Mouse (Mus musculus): ENCODE results near the gene Adamts8. TPM values are rescaled to one million over a fixed set of nuclear protein-coding genes. Genes with fewer than 3 reads are reported as not detected.

Gene Adamts8
- polyA plus RNA-seq, 1 experiment from 2014 or later: 8.8 TPM

DNA sequence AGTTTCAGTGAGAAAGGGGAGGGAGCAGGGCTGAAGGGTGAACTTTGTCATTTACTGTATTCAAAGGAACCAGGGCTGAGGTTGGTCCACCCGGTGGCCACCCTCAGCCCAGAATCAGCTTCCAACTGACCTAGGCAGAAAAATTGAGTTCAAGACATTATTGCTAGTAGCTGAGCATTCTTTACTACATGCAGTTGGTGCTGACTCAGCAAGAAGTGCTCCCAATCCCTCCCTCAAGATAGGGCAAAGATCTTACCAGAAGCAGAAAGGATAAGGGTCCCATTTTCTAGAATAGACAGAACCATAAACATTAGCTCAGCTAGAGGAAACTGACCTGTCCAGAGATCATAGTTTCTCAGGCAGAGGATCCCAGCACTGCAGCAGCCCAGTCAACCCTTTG, 1.9 kb downstream of the Adamts8 start:
- H3K4me1 ChIP-seq (replicated peaks; ENCODE audit: control insufficient read depth, insufficient read depth): no peaks in the 10 kb centered on the region
- H3K36me3 ChIP-seq (ENCODE audit: control insufficient read depth, insufficient read depth, low read length): no peaks in the 10 kb centered on the region
- TF ChIP-seq EP300 (optimal IDR thresholded peaks at IDR 0.05) (no peak), CTCF (IDR thresholded peaks at IDR 0.05; ENCODE audit: low read depth) (no peak)
- H3K9ac ChIP-seq (ENCODE audit: low read length): no peak overlapping the region; the same call in 1 of the 2 replicates
- H3K9me3 ChIP-seq (ENCODE audit: control insufficient read depth, low read length): no peaks in the 10 kb centered on the region
- ATAC-seq (ENCODE audit: low FRiP score, low TSS enrichment) (no peak), DNase-seq (ENCODE audit: low spot score) (no peak)
- no peak overlapping the region for H3K27ac ChIP-seq (replicated peaks)
- peaks cover 3% of the 10 kb centered on the region; the same call in 1 of the 2 replicates for H3K27me3 ChIP-seq (ENCODE audit: control insufficient read depth, insufficient read depth, low read length)
- H3K4me3 ChIP-seq (ENCODE audit: low read depth, low read length): peak overlapping the region; percentile 60
- H3K4me2 ChIP-seq (replicated peaks; ENCODE audit: low read depth): peak overlapping the region; percentile 95
- WGBS: 20% methylated on average over 1 of the region's 1 CpGs

DNA sequence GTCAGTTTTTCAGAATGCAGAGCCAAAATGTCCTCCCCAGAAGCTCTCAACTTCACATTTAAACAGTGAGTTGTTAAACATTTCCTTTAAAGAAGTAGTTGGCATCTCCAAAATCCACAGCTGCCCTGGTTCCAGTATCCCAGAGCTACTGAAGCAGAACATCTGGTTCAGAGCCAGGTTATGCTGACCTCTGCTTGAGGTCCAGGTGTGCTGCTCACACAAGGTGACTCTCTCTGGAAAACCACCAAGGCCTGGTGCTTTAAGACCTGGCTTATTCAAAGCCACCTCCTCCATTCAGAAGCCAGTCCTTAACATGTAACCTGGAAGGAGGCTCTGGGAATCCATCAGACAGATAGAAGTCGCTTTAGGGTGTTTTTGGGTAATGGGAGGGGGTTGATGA, 2.9 kb downstream of the Adamts8 start:
- DNase-seq (ENCODE audit: low spot score): no peak
- H3K4me2 ChIP-seq (replicated peaks; ENCODE audit: low read depth): no peak overlapping the region
- H3K4me1 ChIP-seq (replicated peaks; ENCODE audit: control insufficient read depth, insufficient read depth): no peaks in the 10 kb centered on the region
- H3K27ac ChIP-seq (replicated peaks): no peak overlapping the region
- no peak overlapping the region for H3K4me3 ChIP-seq (ENCODE audit: low read depth, low read length)
- H3K9ac ChIP-seq (ENCODE audit: low read length): no peak overlapping the region
- WGBS: 65% methylated on average over 1 of the region's 1 CpGs
- peaks cover 3% of the 10 kb centered on the region; the same call in 1 of the 2 replicates for H3K27me3 ChIP-seq (ENCODE audit: control insufficient read depth, insufficient read depth, low read length)
- TF ChIP-seq EP300 (optimal IDR thresholded peaks at IDR 0.05): no peak
- TF ChIP-seq CTCF (IDR thresholded peaks at IDR 0.05; ENCODE audit: low read depth): no peak
- no peaks in the 10 kb centered on the region for H3K36me3 ChIP-seq (ENCODE audit: control insufficient read depth, insufficient read depth, low read length)
- no peaks in the 10 kb centered on the region for H3K9me3 ChIP-seq (ENCODE audit: control insufficient read depth, low read length)
- ATAC-seq (ENCODE audit: low FRiP score, low TSS enrichment): no peak

DNA sequence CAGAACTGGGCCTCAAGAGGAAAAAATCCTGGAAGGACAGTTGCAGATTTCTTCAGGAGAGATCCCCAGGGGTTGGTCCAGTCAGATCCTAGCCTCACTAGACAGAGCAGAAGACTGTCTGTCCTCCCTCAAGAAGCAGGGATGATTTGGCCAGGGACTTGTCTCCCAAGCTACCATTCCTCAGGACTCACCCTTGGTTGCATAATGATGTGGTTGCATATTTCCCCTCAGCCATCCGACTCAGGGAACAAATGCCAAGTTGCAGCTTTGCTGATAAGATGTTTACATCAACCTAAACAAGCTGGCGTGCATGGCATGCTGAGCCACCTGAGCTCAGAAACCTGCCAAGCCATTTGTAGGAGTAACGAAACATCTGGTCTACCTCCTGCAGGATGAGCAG, 7.1 kb downstream of the Adamts8 start:
- Histone ChIP-seq H3K27ac (replicated peaks) (no peak overlapping the region), H3K36me3 (ENCODE audit: control insufficient read depth, insufficient read depth, low read length) (no peaks in the 10 kb centered on the region), H3K9me3 (ENCODE audit: control insufficient read depth, low read length) (no peaks in the 10 kb centered on the region), H3K4me1 (replicated peaks; ENCODE audit: control insufficient read depth, insufficient read depth) (no peaks in the 10 kb centered on the region), H3K9ac (ENCODE audit: low read length) (no peak overlapping the region), H3K4me3 (ENCODE audit: low read depth, low read length) (no peak overlapping the region), H3K4me2 (replicated peaks; ENCODE audit: low read depth) (no peak overlapping the region), H3K27me3 (ENCODE audit: control insufficient read depth, insufficient read depth, low read length) (no peaks in the 10 kb centered on the region)
- WGBS: 66% methylated on average over 3 of the region's 3 CpGs
- TF ChIP-seq EP300 (optimal IDR thresholded peaks at IDR 0.05) (no peak), CTCF (IDR thresholded peaks at IDR 0.05; ENCODE audit: low read depth) (no peak)
- DNase-seq (ENCODE audit: low spot score) (no peak), ATAC-seq (ENCODE audit: low FRiP score, low TSS enrichment) (no peak)

DNA sequence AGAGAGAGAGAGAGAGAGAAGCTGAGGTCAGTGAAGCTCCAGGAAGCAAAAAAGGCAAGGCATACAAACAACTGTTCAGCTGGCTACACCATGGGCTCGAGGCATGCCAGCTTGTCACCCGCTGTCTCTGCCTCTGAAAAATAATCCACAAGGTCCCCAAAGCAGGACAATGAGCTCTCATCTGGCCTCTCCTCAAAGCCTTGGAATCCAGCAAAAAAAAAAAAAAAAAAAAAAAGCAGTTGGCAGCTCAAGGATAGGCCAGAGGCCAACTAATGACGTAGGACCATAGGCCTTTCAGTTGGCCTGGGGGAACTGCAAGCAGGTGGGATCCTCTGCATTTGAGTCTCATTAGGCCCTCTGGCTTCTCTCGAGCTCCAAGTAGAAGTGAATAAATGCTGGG, 7.6 kb downstream of the Adamts8 start:
- TF ChIP-seq EP300 (optimal IDR thresholded peaks at IDR 0.05) (no peak), CTCF (IDR thresholded peaks at IDR 0.05; ENCODE audit: low read depth) (no peak)
- no peak overlapping the region for H3K4me2 ChIP-seq (replicated peaks; ENCODE audit: low read depth)
- no peak overlapping the region for H3K4me3 ChIP-seq (ENCODE audit: low read depth, low read length)
- 58% methylated on average over 4 of the region's 4 CpGs for WGBS
- DNase-seq (ENCODE audit: low spot score) (no peak), ATAC-seq (ENCODE audit: low FRiP score, low TSS enrichment) (no peak; the same call in 1 of the 2 replicates)
- H3K27ac ChIP-seq (replicated peaks): no peak overlapping the region
- no peak overlapping the region for H3K9ac ChIP-seq (ENCODE audit: low read length)
- H3K4me1 ChIP-seq (replicated peaks; ENCODE audit: control insufficient read depth, insufficient read depth): no peaks in the 10 kb centered on the region
- no peaks in the 10 kb centered on the region for H3K36me3 ChIP-seq (ENCODE audit: control insufficient read depth, insufficient read depth, low read length)
- H3K9me3 ChIP-seq (ENCODE audit: control insufficient read depth, low read length): no peaks in the 10 kb centered on the region
- no peaks in the 10 kb centered on the region for H3K27me3 ChIP-seq (ENCODE audit: control insufficient read depth, insufficient read depth, low read length)

DNA sequence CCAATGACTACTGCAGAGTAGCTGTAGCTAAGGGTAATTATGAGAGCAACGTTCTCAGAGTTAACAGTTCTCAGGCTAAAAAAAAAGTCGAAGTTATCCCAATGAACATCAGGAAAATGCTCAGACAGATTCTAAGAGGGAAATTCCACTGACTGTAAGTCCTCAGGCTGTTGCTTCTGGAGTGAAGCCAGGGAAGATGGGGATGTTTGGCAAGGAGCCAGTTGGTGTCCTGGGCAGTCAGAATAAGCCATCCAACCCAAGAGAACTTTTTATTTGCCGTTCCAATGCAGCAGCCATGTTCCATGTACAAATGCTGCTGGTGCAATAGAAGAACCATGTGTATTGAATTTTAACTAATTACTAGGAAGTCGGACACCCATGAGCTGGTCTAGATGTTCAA, 8.2 kb downstream of the Adamts8 start:
- H3K9ac ChIP-seq (ENCODE audit: low read length): no peak overlapping the region
- ATAC-seq (ENCODE audit: low FRiP score, low TSS enrichment) (no peak), DNase-seq (ENCODE audit: low spot score) (no peak)
- no peaks in the 10 kb centered on the region for H3K36me3 ChIP-seq (ENCODE audit: control insufficient read depth, insufficient read depth, low read length)
- H3K4me1 ChIP-seq (replicated peaks; ENCODE audit: control insufficient read depth, insufficient read depth): no peaks in the 10 kb centered on the region
- TF ChIP-seq EP300 (optimal IDR thresholded peaks at IDR 0.05) (no peak), CTCF (IDR thresholded peaks at IDR 0.05; ENCODE audit: low read depth) (no peak)
- no peaks in the 10 kb centered on the region for H3K27me3 ChIP-seq (ENCODE audit: control insufficient read depth, insufficient read depth, low read length)
- WGBS: 46% methylated on average over 4 of the region's 4 CpGs
- no peak overlapping the region for H3K4me3 ChIP-seq (ENCODE audit: low read depth, low read length)
- H3K27ac ChIP-seq (replicated peaks): no peak overlapping the region
- no peak overlapping the region for H3K4me2 ChIP-seq (replicated peaks; ENCODE audit: low read depth)
- H3K9me3 ChIP-seq (ENCODE audit: control insufficient read depth, low read length): no peaks in the 10 kb centered on the region

DNA sequence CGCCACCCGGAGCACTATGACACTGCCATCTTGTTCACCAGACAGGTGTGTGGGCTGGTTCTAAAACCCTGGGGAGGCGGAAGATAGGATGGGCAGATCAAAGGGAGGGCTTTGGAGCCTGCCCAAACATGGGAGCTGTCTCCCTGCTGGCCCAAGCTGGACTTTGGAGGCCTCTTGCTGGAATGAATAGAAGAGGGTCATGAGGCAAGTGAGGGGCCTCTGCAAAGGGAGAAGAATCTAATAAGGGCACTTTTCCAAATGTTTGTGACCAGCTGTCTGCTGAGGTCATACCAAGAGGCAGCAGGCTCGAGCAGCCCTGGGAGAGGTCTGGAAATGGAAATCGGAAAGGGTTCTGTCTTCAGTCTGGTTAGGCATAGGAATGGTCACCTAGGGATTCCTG, 9.1 kb downstream of the Adamts8 start:
- H3K9me3 ChIP-seq (ENCODE audit: control insufficient read depth, low read length): no peaks in the 10 kb centered on the region

More for the DNA sequence above, 9.1 kb downstream of the Adamts8 start:
- H3K27ac ChIP-seq (replicated peaks): no peak overlapping the region
- H3K4me2 ChIP-seq (replicated peaks; ENCODE audit: low read depth): no peak overlapping the region
- DNase-seq (ENCODE audit: low spot score) (no peak), ATAC-seq (ENCODE audit: low FRiP score, low TSS enrichment) (no peak)
- H3K27me3 ChIP-seq (ENCODE audit: control insufficient read depth, insufficient read depth, low read length): no peaks in the 10 kb centered on the region
- no peak overlapping the region for H3K9ac ChIP-seq (ENCODE audit: low read length)
- H3K4me1 ChIP-seq (replicated peaks; ENCODE audit: control insufficient read depth, insufficient read depth): no peaks in the 10 kb centered on the region
- no peaks in the 10 kb centered on the region for H3K36me3 ChIP-seq (ENCODE audit: control insufficient read depth, insufficient read depth, low read length)
- 72% methylated on average over 5 of the region's 5 CpGs for WGBS
- no peak overlapping the region for H3K4me3 ChIP-seq (ENCODE audit: low read depth, low read length)
- TF ChIP-seq CTCF (IDR thresholded peaks at IDR 0.05; ENCODE audit: low read depth): no peak
- TF ChIP-seq EP300 (optimal IDR thresholded peaks at IDR 0.05): no peak
